Mouse (Mus musculus) C3H10T1/2 (cell line): Measurements from ENCODE around the gene Obox6. TPM values are rescaled to one million over a fixed set of nuclear protein-coding genes. Genes with fewer than 3 reads are reported as not detected.

Source experiments
- polyA plus RNA-seq, 2 experiments: library from polyadenylated mRNA; unstranded; fragments of >200 nt; fragmentation: generic; extraction: Trizol; gene quantifications; one replicate each; pipeline ENCODE4 v1.2.1; 2012; ENCODE audit warnings: missing spikeins in 2 of 2

Obox6 gene
- polyA plus RNA-seq, result not detected

DNA sequence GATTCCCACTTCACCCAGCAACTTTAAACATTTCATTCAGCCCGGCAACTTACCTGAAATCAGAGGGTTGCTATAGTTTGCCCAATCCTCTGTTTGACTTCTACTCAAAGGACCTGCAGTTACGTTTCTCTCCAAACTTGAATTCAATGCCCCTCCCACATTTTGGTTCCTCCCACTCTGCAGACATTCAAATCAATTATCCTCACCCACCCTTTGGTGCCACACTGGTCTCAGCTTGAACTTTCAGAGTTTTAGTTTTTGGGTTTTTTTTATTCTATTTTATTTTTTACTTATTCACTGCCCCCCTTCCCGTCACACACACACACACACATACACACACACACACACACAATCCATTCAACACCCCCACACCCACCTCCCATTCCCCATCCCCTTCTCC is at the start of gene Obox6:
Obox6 (minus strand) TSS at position 101 of the 400 bp plus-strand sequence.

DNA sequence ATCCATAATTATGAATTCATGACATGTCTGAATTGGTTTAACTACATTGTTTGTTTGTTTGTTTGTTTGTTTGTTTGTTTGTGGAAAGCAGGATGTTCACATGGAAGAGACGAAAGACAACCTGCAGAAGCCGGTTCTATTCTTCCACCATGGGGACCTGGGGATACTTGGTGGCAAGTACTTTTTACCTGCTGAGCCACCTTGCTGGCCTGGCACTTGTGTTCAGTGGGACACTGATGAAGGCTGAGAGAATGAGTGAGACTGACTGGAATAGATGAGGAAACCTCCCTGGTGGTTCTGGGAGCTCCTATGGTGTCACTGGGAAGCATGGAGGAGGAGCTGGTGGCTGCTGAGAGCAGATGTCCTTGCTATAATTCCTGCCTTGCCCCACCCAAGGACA is 42.8 kb upstream of the Obox6 start, which contains the start of gene Crxos:
Crxos (plus strand) TSS at position 301 of the 400 bp plus-strand sequence.

DNA sequence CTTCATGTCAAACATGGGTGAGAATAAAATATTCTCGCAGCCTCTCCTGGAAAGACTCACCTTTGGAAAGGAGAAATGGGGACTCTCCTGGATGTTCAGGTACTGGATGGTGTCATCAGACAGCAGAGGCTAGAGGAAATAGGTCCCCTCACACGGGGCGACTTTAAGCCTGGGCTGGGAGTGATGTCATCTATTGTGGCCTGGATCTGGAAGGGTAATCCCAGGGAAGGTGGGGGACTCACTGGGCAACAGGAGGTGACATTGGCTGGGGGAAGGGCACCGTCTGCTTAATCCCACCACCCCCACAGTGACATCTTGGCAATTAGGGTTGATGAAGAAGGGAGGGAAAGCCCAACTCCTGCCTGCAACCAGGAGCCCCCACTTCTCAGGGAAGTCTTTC is 40.3 kb upstream of the Obox6 start, which contains the start of gene Crx:
Crx (minus strand) TSS at position 213 of the 400 bp plus-strand sequence.

Other genes starting within 250 kb of the Obox6 start
- gene Obox3, start 199.8 kb downstream of the Obox6 start, polyA plus RNA-seq, result not detected
- gene Obox5, start 89.5 kb downstream of the Obox6 start, polyA plus RNA-seq, result not detected
- not detected for gene Crx, start 40.3 kb upstream of the Obox6 start, polyA plus RNA-seq
- not detected for gene Crxos, start 42.9 kb upstream of the Obox6 start, polyA plus RNA-seq
- 1,000 to 10,000 TPM in 1 of 2 experiments, 100 to 1,000 TPM in 1; 714 to 1,034 TPM for gene Selenow, start 82.7 kb upstream of the Obox6 start, polyA plus RNA-seq
- 100 to 1,000 TPM; 323 to 348 TPM for gene Nop53, start 106.4 kb upstream of the Obox6 start, polyA plus RNA-seq
- 100 to 1,000 TPM in 1 of 2 experiments, 10 to 100 TPM in 1; 68.9 to 184 TPM for gene Ehd2, start 127.9 kb upstream of the Obox6 start, polyA plus RNA-seq
- 1 to 10 TPM in 1 of 2 experiments, under 1 TPM in 1; 0.85 to 7.8 TPM for gene Bicra, start 208.2 kb upstream of the Obox6 start, polyA plus RNA-seq
- under 1 TPM in 1 of 2 experiments, not detected in 1; 0.02 TPM for gene Zfp541, start 222.1 kb upstream of the Obox6 start, polyA plus RNA-seq